Mouse (Mus musculus) stomach, embryonic 14.5 days (tissue): ENCODE data around the gene Cggbp1. TPM values are rescaled to one million over a fixed set of nuclear protein-coding genes. Genes with fewer than 3 reads are reported as not detected.

Experiments used
- ATAC-seq: fragments of 200-750 bp; cut with Nextera tagmentation; 2 replicates; pipeline ENCODE4 v1.8.0; 2017; ENCODE audit warnings: low read depth, moderate TSS enrichment; ENCODE audit not compliant: insufficient number of reproducible peaks, insufficient read depth, low FRiP score
- H3K27ac ChIP-seq: fragments of 300-500 bp; sonication (generic); 2 replicates; pipeline ENCODE4 v1.5.1; 2014; ENCODE audit warnings: mild to moderate bottlenecking, low read length, moderate library complexity, mixed read lengths
- H3K27me3 ChIP-seq: fragments of 300-500 bp; sonication (generic); 2 replicates; pipeline ENCODE4 v1.6.1; 2014; ENCODE audit warnings: low read length, control low read depth, mixed read lengths; ENCODE audit not compliant: control insufficient read depth, insufficient read depth
- H3K36me3 ChIP-seq: fragments of 300-500 bp; sonication (generic); 2 replicates; pipeline ENCODE4 v1.6.1; 2014; ENCODE audit warnings: mild to moderate bottlenecking, control low read depth, low read length, moderate library complexity, mixed read lengths; ENCODE audit not compliant: control insufficient read depth, insufficient read depth
- H3K4me1 ChIP-seq: fragments of 300-500 bp; sonication (generic); 2 replicates; pipeline ENCODE4 v1.6.1; 2014; ENCODE audit warnings: low read length, control low read depth, mixed read lengths; ENCODE audit not compliant: control insufficient read depth, insufficient read depth
- H3K4me2 ChIP-seq: fragments of 300-500 bp; sonication (generic); replicated peaks from 2 replicates; pipeline ENCODE4 v1.6.1; 2014; ENCODE audit warnings: low read depth, low read length, control low read depth
- H3K4me3 ChIP-seq: fragments of 300-500 bp; sonication (generic); 2 replicates; pipeline ENCODE4 v1.5.1; 2014; ENCODE audit warnings: low read depth, low read length, control low read depth
- H3K9ac ChIP-seq: fragments of 300-500 bp; sonication (generic); replicated peaks from 2 replicates; pipeline ENCODE4 v1.6.1; 2014; ENCODE audit warnings: low read depth, mild to moderate bottlenecking, control low read depth, low read length, moderate library complexity, mixed read lengths
- H3K9me3 ChIP-seq: fragments of 300-500 bp; sonication (generic); 2 replicates; pipeline ENCODE4 v1.6.1; 2016; ENCODE audit warnings: low read depth, low read length, control low read depth; ENCODE audit not compliant: control insufficient read depth
- WGBS: fragments of 180-500 bp; shearing (Covaris S2); extraction: QIAGEN DNeasy Blood & Tissue Kit; methylation state at CpG from one replicate; pipeline ENCODE4 v1.1.7; 2014; 5-methylcytosine and 5-hydroxymethylcytosine counted together
- polyA plus RNA-seq: library from polyadenylated mRNA; unstranded; fragments of >200 nt; fragmentation: Nextera tagmentation; extraction: Ambion mirVana; gene quantifications from 2 replicates; pipeline ENCODE4 v1.2.1, GENCODE M21; 2014

Cggbp1 gene
- polyA plus RNA-seq, 1 experiment from 2014 or later: 84.4 TPM

GRCm38 (mm10) chr16:64841481-64842373 is 10.1 kb upstream of the Cggbp1 start:
- Histone ChIP-seq H3K36me3 (no peaks in the 10 kb centered on the region), H3K4me3 (no peak overlapping the region), H3K9ac (no peak overlapping the region), H3K4me1 (no peaks in the 10 kb centered on the region), H3K4me2 (no peak overlapping the region), H3K27me3 (no peaks in the 10 kb centered on the region), H3K9me3 (no peaks in the 10 kb centered on the region), H3K27ac (no peak overlapping the region)
- 85% methylated on average over 5 of the region's 5 CpGs for WGBS
- ATAC-seq: no peak

- 92% methylated on average over 3 of the region's 3 CpGs for WGBS
- no peak for ATAC-seq
- H3K4me1 ChIP-seq: no peaks in the 10 kb centered on the region
- no peak overlapping the region for H3K27ac ChIP-seq
- H3K36me3 ChIP-seq: no peaks in the 10 kb centered on the region
- no peak overlapping the region for H3K4me3 ChIP-seq
- no peaks in the 10 kb centered on the region for H3K9me3 ChIP-seq
- no peak overlapping the region for H3K9ac ChIP-seq
- no peak overlapping the region for H3K4me2 ChIP-seq
- H3K27me3 ChIP-seq: no peaks in the 10 kb centered on the region
Observed at GRCm38 (mm10) chr16:64842374-64842729, 9.4 kb upstream of the Cggbp1 start.

GRCm38 (mm10) chr16:64845947-64846346 is 5.8 kb upstream of the Cggbp1 start:
- Histone ChIP-seq H3K9me3 (no peaks in the 10 kb centered on the region), H3K36me3 (no peaks in the 10 kb centered on the region), H3K4me3 (no peak overlapping the region), H3K4me2 (no peak overlapping the region), H3K9ac (no peak overlapping the region), H3K27ac (no peak overlapping the region), H3K27me3 (no peaks in the 10 kb centered on the region), H3K4me1 (peaks cover 3% of the 10 kb centered on the region; the same call in 1 of the 2 replicates)
- ATAC-seq: no peak
- WGBS: 86% methylated on average over 8 of the region's 8 CpGs

- ATAC-seq: no peak
- WGBS: 2% methylated on average over 16 of the region's 16 CpGs
Observed at GRCm38 (mm10) chr16:64850287-64851084, 1.3 kb upstream of the Cggbp1 start.

GRCm38 (mm10) chr16:64851085-64851562 is 672 bp upstream of the Cggbp1 start:
- H3K27ac ChIP-seq: peak overlapping the region; percentile 98
- peak overlapping the region; percentile 89 for H3K9ac ChIP-seq
- no peaks in the 10 kb centered on the region for H3K9me3 ChIP-seq
- peak overlapping the region; percentile 94 for H3K4me3 ChIP-seq
- peaks cover 13% of the 10 kb centered on the region for H3K36me3 ChIP-seq
- peak overlapping the region; percentile 91 for H3K4me2 ChIP-seq
- under 1% methylated on average over 42 of the region's 45 CpGs for WGBS
- peak; percentile 10; the same call in 1 of the 2 replicates for ATAC-seq
- no peaks in the 10 kb centered on the region for H3K27me3 ChIP-seq
- peaks cover 13% of the 10 kb centered on the region for H3K4me1 ChIP-seq

More at GRCm38 (mm10) chr16:64850287-64851084, 1.3 kb upstream of the Cggbp1 start:
- Histone ChIP-seq H3K4me3 (peak overlapping the region; percentile 94), H3K27ac (peak overlapping the region; percentile 98), H3K4me1 (peaks cover 13% of the 10 kb centered on the region), H3K36me3 (peaks cover 6% of the 10 kb centered on the region), H3K27me3 (no peaks in the 10 kb centered on the region), H3K4me2 (peak overlapping the region; percentile 91), H3K9me3 (no peaks in the 10 kb centered on the region), H3K9ac (peak overlapping the region; percentile 89)

GRCm38 (mm10) chr16:64852441-64852871 is 660 bp downstream of the Cggbp1 start:
- ATAC-seq: peak; percentile 14
- peak overlapping the region; percentile 93 for H3K9ac ChIP-seq

GRCm38 (mm10) chr16:64852891-64853290 is 1.1 kb downstream of the Cggbp1 start:
- H3K4me3 ChIP-seq: peak overlapping the region; percentile 94

More at GRCm38 (mm10) chr16:64852441-64852871, 660 bp downstream of the Cggbp1 start:
- WGBS: under 1% methylated on average over 31 of the region's 53 CpGs
- H3K9me3 ChIP-seq: no peaks in the 10 kb centered on the region
- H3K27me3 ChIP-seq: no peaks in the 10 kb centered on the region
- H3K27ac ChIP-seq: peak overlapping the region; percentile 98
- H3K4me3 ChIP-seq: peak overlapping the region; percentile 94
- H3K4me1 ChIP-seq: peaks cover 13% of the 10 kb centered on the region
- H3K4me2 ChIP-seq: peak overlapping the region; percentile 78
- peaks cover 18% of the 10 kb centered on the region for H3K36me3 ChIP-seq

GRCm38 (mm10) chr16:64856946-64857345 is 5.2 kb downstream of the Cggbp1 start:
- Histone ChIP-seq H3K4me2 (no peak overlapping the region), H3K9ac (no peak overlapping the region), H3K27ac (no peak overlapping the region), H3K27me3 (no peaks in the 10 kb centered on the region), H3K4me3 (no peak overlapping the region), H3K36me3 (peaks cover 18% of the 10 kb centered on the region), H3K9me3 (no peaks in the 10 kb centered on the region), H3K4me1 (peaks cover 10% of the 10 kb centered on the region)
- WGBS: 91% methylated on average over 3 of the region's 3 CpGs
- ATAC-seq: no peak

More at GRCm38 (mm10) chr16:64852891-64853290, 1.1 kb downstream of the Cggbp1 start:
- ATAC-seq: no peak
- H3K9ac ChIP-seq: peak overlapping the region; percentile 93
- H3K4me1 ChIP-seq: peaks cover 13% of the 10 kb centered on the region
- whole genome bisulfite sequencing: 2% methylated on average over 14 of the region's 14 CpGs
- peaks cover 18% of the 10 kb centered on the region for H3K36me3 ChIP-seq
- peak overlapping the region; percentile 78 for H3K4me2 ChIP-seq
- H3K27ac ChIP-seq: peak overlapping the region; percentile 98
- no peaks in the 10 kb centered on the region for H3K9me3 ChIP-seq
- H3K27me3 ChIP-seq: no peaks in the 10 kb centered on the region
